Mouse (Mus musculus) urinary bladder, postnatal 14 days (tissue): ENCODE results near the gene Lrrc75a.

Experiments
- DNase-seq: peaks from one replicate; pipeline ENCODE4 v3.0.0; 2021; ENCODE audit warnings: low spot score

Lrrc75a gene

DNA sequence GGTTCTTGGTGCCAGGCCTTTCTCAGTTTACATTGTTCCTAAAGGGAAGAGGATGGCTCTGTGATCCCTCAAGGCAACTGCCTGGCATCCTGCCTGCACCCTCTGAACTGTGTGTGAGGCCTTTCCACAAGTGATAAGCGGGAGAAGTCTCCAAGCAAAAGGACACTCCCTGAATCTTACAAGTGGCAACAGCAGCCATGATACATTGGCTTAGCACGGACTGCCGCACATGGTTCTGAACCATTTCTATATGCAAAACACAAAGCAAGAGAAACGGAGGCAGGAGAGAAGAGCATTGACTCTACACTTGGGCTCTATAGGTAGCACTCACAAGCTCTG lies 3.0 kb downstream of the Lrrc75a start:
- DNase-seq: no peak

DNA sequence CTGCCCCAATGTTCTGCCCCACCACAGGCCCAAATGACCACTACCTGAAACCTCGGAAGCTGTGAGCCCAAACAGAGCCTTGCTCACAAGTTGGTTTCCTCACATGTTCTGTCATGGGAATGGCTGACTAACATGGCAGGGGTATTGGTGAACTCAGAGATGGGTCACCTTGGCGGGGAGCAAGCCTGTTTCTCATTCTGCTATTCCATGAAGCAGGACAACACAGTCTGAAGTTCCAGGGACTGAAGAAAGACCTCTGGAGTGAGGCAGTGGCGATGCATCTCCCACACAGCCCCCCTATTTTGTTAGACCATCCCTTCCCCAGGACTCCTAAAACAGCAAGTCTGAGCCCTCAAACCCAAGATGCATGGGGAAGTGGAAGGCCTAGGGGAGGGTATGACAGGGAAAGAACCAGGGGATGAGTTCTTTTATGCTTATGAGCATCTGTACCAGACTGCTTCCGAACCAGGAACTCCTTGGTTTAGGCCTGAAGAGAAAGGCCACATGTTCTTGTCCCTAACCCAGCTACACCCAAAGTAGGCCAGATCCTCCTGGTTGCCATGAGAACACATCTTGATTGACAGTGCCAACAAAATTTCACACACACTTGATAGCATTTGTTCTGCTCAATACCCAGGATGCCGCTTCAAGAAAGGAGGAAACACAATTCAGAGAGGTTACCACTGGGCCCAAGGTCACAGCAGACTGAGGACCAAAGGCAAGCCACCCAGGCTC lies 3.6 kb downstream of the Lrrc75a start:
- DNase-seq: no peak

DNA sequence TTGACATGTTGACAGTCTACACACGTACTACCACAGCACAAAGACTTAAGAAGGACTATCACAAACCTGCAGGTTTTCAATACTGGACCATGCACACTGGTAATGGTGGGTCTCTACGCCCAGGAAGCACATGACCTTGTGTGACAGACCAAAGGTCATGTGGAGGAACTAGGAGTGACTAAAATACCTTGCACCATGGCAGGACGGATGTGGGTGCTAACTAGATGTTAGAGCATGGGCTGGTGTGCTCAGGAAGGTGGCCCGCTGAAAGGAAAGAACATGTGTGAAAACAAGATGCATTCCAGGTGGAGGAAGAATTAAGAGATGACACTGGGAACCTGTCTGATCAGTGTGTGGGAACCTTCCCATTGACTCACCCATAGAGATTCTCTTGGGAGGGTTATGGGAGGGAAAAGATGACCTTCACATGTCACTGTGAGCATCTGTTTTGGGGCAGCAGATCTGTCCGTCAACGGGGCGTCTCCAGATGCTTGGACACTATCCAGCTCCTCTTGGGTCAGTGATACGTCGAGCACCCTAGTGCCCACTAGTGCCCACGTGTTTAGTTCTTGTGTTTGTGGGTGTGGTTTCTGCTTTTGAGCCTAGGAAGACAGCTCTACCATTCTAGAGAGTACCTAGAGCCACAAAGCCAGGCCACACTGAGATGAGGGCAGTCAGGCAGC lies 4.5 kb downstream of the Lrrc75a start:
- DNase-seq: no peak

DNA sequence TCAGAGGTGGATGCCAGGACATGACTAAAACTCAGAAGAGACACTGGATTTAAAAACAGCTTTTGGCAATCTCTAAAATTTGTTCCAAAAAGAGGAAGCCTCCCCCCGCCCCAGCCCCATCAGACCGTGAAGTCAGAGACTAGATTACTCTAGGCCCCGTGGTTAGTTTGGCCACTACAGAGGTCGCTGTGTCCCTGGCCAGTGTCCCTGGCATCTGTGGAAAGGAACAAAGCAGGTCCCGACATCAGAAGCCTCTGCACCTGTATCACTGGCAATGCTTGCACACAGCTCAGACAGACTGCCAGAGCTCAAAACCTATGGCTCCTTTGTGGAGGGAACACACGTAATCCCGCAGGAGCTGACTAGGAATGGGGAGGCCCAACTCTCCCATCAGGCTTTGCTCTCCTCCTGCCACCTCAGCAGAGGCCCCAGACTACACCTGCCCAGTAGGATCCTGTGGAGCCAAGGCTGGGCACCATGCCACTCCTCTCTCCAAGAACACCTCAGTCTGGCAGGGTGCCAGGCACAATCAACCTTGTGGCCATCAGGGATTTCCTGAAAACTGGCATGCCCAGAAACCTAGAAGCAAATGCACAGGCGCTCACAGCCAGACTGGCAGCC lies 5.2 kb downstream of the Lrrc75a start:
- DNase-seq: peak; percentile 76

DNA sequence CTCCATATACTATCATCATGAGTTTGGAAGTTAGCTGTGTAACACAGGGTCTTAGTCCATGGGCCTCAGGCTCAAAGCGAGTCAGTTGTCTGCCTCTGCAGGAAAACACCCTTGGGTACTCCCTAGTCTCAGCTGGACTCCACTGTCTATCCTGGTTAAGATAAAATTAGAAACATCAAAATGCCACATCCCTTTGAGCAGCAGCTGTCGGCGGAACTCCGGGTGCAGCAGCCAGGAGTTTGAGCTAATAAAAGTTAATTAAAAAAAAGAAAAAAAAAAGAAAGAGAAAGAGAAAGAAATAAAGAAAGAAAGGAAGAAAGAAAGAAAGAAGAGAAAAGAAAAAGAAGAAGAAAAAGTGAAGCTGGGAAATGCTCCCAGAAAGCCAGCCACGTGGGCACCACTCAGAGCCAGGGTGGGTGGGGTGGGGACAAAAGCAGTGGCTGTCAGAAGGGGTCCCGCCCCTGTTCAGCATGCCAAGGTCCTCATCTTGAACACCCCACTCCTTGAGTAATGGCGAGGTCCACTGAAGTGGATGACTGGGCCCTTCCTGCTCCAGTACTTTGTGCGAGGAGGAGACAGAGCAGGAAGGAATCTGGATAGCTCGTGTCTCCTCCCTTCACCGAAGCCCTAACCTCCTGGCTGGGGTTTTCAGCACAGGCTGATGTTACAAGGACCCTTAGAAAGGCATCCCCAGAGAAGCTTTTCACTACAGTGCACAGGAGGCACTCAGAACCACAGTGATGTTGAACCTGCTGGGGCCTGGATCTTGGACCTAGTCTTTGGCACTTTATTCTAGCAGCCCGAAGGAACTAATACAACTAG lies 6.1 kb downstream of the Lrrc75a start:
- peak; percentile 32 for DNase-seq

DNA sequence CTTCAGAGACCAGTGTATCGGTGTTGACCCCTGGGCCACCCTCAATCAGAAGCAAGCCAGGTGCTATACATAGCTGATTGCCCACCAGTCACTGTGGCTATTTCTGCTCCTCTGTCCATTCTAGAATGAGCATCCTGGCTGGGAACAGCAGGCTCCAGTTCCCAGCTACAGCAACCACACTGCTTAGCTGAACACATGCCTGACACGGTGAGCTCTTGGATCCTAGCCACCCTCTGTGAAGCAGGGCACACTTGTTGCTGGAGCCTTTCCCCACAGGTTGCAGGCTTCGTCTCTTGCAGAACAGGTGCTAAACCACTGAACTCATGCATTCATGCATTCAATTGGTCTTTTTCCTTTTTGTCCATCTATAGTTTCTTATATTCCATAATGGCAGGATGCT lies 7.9 kb downstream of the Lrrc75a start:
- DNase-seq: no peak

DNA sequence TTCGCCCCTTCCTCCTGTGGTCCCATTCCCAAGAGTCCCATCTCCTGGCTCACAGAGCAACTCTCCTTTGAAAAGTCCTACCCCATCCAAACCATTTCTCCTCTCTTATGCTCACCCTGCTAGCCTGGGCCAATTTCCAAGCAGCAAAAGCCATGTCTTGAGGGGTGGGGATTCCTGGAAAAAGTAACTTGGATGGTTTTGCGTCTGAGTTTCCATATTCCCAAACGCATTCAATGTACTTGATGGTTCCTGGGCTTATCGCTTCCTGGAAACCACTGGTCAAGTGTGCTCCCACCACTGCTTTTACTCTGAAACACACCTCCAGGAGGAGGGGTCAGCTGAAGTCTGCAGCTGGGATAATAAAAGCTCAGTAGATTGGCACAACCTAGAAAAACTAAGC lies 9.9 kb downstream of the Lrrc75a start:
- no peak for DNase-seq

DNA sequence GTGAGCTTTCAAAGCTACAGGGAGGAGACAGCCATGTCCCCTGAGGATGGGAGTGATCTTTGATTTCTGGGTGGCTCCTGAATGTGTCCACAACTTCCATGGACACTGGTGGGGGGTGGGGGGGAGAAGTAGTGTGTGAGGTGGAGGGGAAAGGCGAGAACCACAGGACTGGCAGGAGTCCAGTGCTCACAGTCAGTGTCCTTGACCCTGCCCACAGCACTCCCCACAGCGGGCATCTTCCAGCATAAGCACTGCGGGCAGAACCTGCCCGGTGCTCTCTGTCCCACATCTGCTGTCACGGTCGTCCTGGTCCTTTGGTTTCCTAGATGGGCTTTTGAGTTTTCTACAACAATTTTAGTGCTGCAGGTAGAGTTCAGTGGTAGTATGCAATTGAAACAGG lies 10.5 kb downstream of the Lrrc75a start:
- no peak for DNase-seq

DNA sequence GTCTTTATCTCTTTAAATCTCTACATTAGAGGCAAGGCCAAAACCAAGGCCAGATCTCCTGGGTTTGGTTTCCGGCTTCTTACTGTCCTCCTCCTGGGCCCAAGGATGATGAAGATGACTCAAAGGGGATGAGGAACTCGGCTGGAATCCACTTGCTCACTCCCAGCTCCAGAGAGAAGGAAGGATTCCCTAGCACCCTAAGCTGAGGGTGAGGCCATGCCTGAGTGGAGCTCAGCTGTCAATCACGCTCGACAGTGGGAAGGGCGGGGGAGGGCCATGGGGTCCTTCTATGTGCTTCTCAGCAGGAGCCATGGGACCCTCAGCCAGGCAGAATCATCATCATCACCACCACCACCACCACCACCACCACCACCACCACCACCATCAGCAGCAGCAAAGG lies 10.9 kb downstream of the Lrrc75a start:
- peak; percentile 18 for DNase-seq

DNA sequence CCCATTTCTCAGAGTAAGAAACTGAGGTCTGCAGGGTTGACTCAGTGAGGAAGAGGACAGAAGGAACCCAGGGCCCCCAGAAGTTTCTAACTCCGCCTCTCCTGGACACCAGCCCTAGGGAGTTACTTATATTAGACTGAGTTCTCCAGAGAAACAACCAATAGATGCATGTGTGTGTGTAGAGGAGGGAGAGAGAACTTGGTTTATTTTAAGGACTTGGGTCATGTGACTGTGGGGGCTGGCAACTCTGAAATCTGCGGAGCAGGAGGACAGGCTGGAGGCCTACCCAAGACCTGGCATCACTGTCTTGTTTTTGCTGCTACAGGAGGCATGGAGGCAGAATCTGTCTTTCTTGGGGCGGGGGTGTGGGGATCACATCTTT lies 11.5 kb downstream of the Lrrc75a start:
- no peak for DNase-seq

DNA sequence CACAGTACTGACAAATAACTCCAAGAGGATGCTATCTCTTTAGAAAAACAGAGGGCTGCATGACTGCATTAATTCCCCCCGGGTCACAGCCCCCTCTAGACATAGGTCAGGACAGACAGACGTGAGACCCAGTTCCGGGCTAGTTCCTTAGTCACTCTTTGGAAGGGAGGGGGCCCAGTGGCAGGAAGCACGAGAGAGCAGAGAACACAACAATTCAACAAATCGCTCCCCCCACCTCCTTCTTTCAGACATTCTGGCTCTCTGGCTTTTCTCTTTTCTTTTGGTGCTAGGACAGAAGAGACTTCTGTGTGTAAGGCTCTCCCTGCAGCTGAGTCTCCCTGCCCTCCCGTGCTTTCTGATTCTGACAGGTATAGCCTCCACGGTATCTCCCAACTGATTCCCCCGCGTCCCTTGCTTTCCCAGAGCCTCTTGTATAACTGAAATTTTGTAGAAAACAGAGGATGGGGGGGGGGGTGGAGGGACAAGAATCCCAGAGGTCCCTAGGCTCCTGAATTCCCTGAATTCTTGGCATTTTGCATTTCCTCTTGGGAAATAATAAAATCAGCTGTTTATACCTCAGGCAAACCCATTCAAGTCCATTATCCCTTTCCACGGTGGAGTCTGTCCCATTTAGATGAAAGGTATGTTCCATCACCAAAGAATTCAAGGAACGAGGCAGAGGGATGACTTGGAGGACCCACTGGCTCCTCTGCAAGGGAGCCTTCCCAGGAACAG lies 12.1 kb downstream of the Lrrc75a start:
- DNase-seq: no peak

DNA sequence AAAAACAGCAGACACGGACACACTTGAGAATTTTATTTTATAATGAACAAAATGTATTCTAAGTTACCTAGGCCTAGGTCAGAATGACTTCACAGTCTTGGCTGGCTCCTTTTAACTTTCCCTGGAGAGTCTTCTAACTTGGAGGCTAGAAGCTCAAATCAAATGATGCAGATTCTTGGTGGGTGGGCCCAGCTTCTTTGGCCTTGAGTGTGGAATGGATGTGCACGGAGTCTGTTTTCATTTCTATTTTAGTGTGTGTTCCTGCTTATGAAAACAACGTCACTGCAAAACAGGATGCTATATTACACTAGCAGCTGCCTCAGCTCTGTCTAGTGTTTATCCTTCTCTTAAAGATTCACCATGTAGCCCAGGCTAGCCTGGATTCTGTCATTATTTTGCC lies 12.9 kb downstream of the Lrrc75a start:
- DNase-seq: no peak

DNA sequence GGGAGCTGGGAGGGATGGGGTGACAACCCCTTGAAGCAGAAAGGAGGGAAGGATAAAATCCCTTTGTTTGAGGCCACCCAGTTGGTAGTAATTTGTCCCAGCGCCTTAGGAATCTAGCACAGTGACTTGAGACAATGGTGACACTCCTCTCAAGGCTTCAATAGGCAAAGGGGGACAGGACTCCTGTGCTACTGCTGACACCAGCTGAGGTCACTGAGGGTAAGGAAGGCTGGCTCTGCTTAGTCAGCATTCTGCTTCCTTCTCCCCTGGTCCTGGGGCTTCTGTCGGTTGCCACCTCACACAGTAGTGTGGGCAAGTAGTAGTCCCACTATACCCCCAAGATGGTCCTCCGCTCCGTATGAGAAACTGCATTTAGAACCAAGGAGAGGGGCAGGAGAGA lies 17.2 kb downstream of the Lrrc75a start:
- DNase-seq: no peak

DNA sequence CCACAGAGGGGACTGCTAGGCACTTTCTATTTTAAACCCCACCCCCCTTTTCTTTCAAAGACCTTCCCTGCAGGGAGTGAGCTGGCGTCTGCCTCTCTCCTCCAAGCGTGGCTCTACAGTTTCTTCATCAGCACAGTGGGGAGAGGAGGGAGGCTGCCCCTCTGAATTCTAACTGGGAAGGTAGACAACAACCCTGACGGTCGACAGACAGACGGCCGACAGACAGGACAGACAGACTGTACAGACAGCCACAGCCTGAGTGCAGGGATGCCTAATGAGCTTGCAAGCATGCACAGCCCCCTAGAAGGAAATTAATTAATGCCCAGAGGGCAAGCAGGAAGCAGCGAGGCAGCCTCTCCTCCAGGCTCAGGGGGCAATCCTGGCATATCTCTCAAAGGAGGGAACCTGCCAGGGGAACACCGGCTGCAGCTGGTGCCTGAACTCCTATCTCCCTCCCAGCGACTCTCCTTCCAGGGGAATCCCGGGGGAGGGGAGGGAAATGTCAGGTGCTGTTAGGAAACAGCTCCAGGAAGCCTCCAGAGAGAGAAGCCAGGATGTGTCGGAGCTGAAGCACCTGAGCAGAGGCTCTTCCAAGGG lies 18.0 kb downstream of the Lrrc75a start:
- DNase-seq: no peak

DNA sequence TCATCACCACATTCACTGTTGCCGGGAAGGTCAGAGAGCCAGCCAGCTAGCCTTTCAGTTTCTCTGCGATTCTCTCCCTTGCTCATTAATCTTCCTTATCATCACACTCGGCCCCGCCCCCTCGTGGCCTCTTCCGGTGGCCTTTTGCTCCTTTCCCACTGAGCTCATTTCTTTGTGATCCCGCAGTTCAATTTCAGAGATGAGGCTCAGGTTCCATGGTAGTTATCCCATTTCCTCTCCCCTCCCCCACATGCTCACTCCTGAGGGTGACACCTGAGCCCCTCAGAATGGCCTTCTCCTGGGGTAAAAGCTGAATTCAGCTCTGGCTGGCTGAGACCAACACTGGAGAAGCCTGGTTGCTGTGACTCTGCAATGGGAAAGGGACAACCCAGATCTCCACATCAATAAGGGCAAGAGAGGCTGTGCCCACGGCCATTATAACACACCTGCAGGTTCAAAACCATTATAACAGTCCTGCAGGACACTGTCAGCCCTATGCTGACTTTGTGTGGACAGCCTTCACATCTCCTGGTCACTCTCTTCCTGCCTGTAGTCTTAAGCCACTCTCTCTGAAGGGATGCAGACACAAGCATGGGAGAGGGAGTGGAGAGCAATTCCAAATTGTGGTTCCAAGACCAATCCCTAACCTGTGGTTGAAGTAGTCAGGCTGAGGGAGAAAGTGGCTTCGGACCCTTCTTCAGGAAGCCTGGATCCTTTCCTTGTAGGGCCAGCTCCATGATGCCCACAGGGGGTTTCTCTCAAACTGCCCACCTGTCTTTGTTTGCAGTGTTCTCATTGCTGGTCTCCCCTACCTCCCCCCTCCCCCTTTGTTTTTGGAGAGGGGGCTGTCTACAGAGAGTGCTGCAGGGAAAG lies 18.7 kb downstream of the Lrrc75a start:
- DNase-seq: no peak

DNA sequence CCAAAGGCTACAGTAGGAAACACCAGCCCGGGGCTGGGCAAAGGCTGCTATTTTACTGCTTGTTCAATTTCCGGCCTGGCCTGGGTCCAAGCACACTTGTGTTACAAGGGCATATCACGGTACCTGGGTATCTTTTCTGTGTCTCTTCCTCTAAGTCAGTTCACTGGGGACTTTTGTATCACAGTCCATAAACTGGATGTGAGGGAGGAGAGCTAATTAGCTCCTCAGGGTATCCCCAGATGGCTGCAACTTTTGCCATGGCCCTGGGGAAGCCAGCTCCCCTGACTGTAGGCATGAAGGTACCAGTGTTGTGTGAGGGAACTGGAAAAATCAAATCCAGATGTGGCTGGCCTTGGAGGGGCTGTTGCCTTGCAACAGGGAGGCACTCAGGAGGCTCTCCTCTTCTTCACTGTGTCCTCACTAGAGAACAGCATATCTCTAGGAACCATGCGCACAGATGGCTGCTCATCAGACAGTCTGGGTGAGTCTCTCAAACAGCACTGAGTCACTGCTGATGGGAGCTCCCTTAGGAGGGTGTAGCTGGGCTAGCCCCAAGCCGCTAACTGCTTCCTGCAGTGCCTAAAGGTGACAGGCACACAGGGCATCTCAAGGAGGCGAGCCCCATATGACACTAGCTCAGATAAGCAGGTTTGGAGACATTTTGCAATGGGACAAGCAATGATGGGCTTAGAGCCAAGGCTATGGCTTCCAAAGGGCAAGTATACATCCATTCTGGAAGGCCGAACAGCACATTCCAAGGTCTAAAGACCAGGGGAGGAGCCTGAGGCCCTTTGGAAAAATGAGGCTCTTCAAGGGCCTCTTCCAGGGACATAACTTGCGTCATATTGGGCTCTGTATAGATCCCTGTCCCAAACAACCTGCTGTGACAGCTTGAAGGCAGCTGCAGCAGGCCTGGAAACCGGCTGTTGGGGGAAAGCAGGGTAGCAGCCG lies 23.7 kb downstream of the Lrrc75a start:
- no peak for DNase-seq

DNA sequence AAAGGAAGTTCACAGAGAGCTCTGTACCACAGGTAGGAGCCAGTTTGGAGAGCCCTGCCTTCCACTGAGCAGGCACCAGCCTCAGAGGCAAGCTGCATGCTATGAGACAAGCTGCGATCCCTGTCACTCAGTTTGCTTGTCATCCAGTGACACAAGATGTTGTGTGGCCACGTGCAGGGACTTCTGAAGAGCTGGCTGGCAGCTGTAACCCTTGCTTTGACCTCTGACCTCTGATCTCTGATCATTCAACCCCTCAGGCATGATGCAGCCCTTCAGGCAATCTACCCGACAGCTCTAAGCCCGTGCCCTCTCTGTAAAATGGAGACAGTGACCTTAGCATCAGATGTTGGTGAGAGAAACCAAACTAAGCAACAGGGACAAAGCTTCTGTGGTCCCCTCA lies 25.5 kb downstream of the Lrrc75a start:
- DNase-seq: no peak

DNA sequence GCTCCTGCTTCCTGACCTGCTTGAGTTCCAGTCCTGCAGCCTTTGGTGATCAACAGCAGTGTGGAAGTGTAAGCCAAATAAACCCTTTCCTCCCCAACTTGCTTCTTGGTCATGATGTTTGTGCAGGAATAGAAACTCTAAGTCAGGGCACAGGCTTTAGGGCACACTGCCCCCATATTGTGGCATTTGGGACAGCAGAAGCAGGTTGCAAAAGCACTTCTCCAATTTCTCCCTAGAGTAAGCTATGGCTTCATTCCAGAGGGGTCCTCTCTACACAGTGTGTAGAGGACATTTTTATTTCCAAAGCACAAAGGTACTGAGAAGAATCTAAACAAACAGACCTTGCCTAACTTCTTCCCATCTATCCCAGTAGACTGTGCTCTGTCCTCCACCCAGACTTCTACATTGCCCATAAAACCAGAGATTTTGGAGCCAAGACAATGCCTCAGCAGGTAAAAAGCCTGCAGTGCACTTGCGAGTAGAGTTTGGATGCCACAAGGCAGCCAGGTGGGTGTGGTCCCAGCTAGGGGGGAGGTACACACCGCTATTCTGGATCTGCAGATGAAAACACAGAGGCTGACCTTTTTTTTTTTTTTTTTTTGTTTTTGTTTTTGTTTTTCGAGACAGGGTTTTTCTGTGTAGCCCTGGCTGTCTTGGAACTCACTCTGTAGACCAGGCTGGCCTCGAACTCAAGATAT lies 26.6 kb downstream of the Lrrc75a start:
- no peak for DNase-seq

DNA sequence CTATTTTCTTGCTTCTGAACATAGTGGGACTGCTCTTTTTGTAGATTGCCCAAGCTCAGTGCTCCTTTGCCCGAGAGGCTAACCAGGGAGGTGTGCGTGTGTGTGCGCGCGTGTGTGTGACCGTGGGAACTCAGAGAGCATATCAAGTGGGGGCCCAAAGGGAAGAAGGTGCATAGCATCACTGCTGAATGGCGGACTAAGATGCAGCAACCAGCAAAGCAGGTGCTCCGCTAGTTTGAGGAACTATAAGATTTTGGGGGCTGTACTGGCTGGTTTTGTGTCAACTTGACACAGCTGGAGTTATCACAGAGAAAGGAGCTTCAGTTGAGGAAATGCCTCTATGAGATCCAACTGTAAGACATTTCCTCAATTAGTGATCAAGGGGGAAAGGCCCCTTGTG lies 27.2 kb downstream of the Lrrc75a start:
- DNase-seq: no peak
